Comparison of ENCODE assay signal across 18 mouse cellular contexts in genomic region chr1:177067123-177067646, GRCm38 (mm10).
"Had no signal": no experiment of that assay in that cellular context is flagged by ENCODE, and none has a peak within 500 bp of the region (broad histone marks: within the 10 kb centered on the region; RNA-seq: fewer than 3 reads in every experiment).

No protein-coding gene starts in this region.

- H3K4me2 ChIP-seq: liver, embryonic 12.5 days; lung, embryonic 14.5 days; midbrain, embryonic 12.5 days; neural tube, embryonic 12.5 days had no signal

- DNase-seq: lung, adult 18-20 months; lung, embryonic 14.5 days; lung, postnatal 10 days; lung, postnatal 4 days; retina, postnatal 1 day; right cerebral cortex, adult 18-20 months; right cerebral cortex, postnatal 25 days; right cerebral cortex, postnatal 4 days; spleen, adult 18-20 months; thymus, adult 18-20 months; thymus, postnatal 14 days; thymus, postnatal 36 days had no signal

- H3K4me1 ChIP-seq: liver, embryonic 12.5 days; midbrain, embryonic 10.5 days; midbrain, embryonic 12.5 days; neural tube, embryonic 12.5 days had no signal

- H3K9ac ChIP-seq: liver, embryonic 12.5 days; liver, embryonic 14.5 days; lung, embryonic 14.5 days; midbrain, embryonic 12.5 days; neural tube, embryonic 12.5 days had no signal

- H3K27ac ChIP-seq: liver, embryonic 12.5 days; liver, embryonic 14.5 days; midbrain, embryonic 10.5 days; midbrain, embryonic 12.5 days; neural tube, embryonic 12.5 days had no signal

- H3K4me3 ChIP-seq: liver, embryonic 12.5 days; midbrain, embryonic 10.5 days; midbrain, embryonic 12.5 days; myocyte; neural tube, embryonic 12.5 days had no signal

- H3K27me3 ChIP-seq: liver, embryonic 12.5 days; midbrain, embryonic 12.5 days; neural tube, embryonic 12.5 days had no signal

- H3K9me3 ChIP-seq: liver, embryonic 12.5 days; midbrain, embryonic 10.5 days; midbrain, embryonic 12.5 days; neural tube, embryonic 12.5 days had no signal

- H3K36me3 ChIP-seq: liver, embryonic 12.5 days had no signal

- ATAC-seq: liver, embryonic 12.5 days had no signal
